Mouse (Mus musculus): ENCODE measurements around the gene Ppp4r2. TPM values are rescaled to one million over a fixed set of nuclear protein-coding genes. Genes with fewer than 3 reads are reported as not detected.

Gene Ppp4r2
- polyA plus RNA-seq (2012; rRNA removed) = 14.3 and 16.7 TPM in 2 replicates

GRCm38 (mm10) chr6:100833355-100833754 is at the start of gene Ppp4r2:
Ppp4r2 (plus strand) TSS chr6:100833622.

Other genes starting within 250 kb of the Ppp4r2 start
- gene Shq1, start 162.5 kb upstream of the Ppp4r2 start, polyA plus RNA-seq (2012; rRNA removed) = 5.6 and 6.4 TPM in 2 replicates
- gene Gxylt2, start 128.9 kb upstream of the Ppp4r2 start, polyA plus RNA-seq (2012; rRNA removed) = 0.02 and 0.10 TPM in 2 replicates

Data from liver, embryonic 14 days (tissue).